ENCODE assay signal across 11 mouse cellular contexts in the genomic region with DNA sequence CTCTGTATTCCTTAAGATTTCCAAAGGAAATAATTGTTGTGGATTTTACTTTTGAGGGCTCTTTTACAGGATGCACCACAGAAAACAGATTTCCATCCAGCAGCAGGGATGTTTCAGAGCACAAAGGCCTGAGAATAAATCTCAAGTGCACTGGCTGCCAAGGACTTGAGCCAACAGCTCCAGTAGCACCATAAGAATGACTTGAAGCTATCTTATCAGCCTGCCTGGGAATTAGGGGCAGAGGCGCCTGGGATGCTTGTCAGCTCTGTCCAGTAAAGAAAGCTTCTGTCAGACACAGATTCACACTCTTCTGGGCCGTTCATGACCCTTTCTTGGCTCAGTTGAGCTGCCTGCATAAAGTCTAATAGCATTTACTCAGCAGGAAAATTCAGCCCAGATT. TPM values are rescaled to one million over a fixed set of nuclear protein-coding genes. Genes with fewer than 3 reads are reported as not detected.
A peak's percentile ranks its signal among the peaks of the same experiment; 100 is the strongest.
DNase-seq lines count a peak whose midpoint lies in the region.
"Had no signal": no experiment of that assay in that cellular context is flagged by ENCODE, and none has a peak within 500 bp of the region (broad histone marks: within the 10 kb centered on the region; RNA-seq: fewer than 3 reads in every experiment).

No protein-coding gene starts in this region.

- intact Hi-C loops in left cerebral cortex, postnatal 36 days (cut with DNase I), result no loop called here

- DNase-seq in adrenal gland, adult 8-10 months, result peak; percentile 5
- no peak for DNase-seq in adrenal gland, adult 18-20 months (ENCODE audit: low spot score in 2 of 2)
- DNase-seq in heart, adult 18-20 months, result peak; percentile 63 to 80
- peak; percentile 7 for DNase-seq in kidney, adult 18-20 months
- peak; percentile 41 for DNase-seq in lung, postnatal 25 days (ENCODE audit: low spot score)
- no peak for DNase-seq in cerebellum, postnatal 4 days (ENCODE audit: low spot score in 2 of 2)
- DNase-seq in left cerebral cortex, postnatal 36 days (ENCODE audit: low spot score in 2 of 2), result no peak
- no peak for DNase-seq in spleen, postnatal 36 days (ENCODE audit: low spot score in 2 of 2)
- DNase-seq: cerebellum, adult 8-10 months; forebrain, postnatal 0 days; liver, postnatal 0 days had no signal

RNA-seq across cellular contexts. Expression of a gene that starts 33.1 kb away (rescaled TPM):
- total RNA-seq in adrenal gland, adult 8-10 months (2022), result 10 to 100 TPM; 29.2 to 37.0 (median 30.8) TPM
- 10 to 100 TPM; 24.1 to 24.7 TPM for total RNA-seq in adrenal gland, adult 18-20 months (2021)
- 10 to 100 TPM; 15.0 to 16.4 TPM for total RNA-seq in heart, adult 18-20 months (2021)
- 10 to 100 TPM; 72.3 to 85.1 TPM for total RNA-seq in left cerebral cortex, postnatal 36 days (2021)

RNA-seq across cellular contexts. Expression of a gene that starts 38.0 kb away (rescaled TPM):
- 10 to 100 TPM in 3 of 4 experiments, 1 to 10 TPM in 1; 8.1 to 12.4 (median 10.6) TPM for total RNA-seq in adrenal gland, adult 8-10 months (2022)
- 1 to 10 TPM; 7.1 to 8.3 TPM for total RNA-seq in adrenal gland, adult 18-20 months (2021)
- 10 to 100 TPM; 10.3 to 12.0 TPM for total RNA-seq in heart, adult 18-20 months (2021)
- total RNA-seq in left cerebral cortex, postnatal 36 days (2021), result 100 to 1,000 TPM; 165 to 169 TPM

Comparison
In these comparisons a context has a peak if more than half of its experiments do, and no peak if none do; other contexts are left out.
1. DNase-seq: peak in adrenal gland, adult 8-10 months (single experiment), heart, adult 18-20 months (2 of 2), kidney, adult 18-20 months (single experiment) and lung, postnatal 25 days (single experiment); none in adrenal gland, adult 18-20 months (0 of 2), cerebellum, postnatal 4 days (0 of 2), left cerebral cortex, postnatal 36 days (0 of 2) and spleen, postnatal 36 days (0 of 2).
2. RNA of a gene that starts 38.0 kb away (total RNA-seq): 165 to 169 TPM in left cerebral cortex, postnatal 36 days; 10.3 to 12.0 TPM in heart, adult 18-20 months, 8.1 to 12.4 TPM in adrenal gland, adult 8-10 months and 7.1 to 8.3 TPM in adrenal gland, adult 18-20 months; every median in the first group is over 10 times any median in the second.